Mouse (Mus musculus): ENCODE results near the gene Ifitm6. TPM values are rescaled to one million over a fixed set of nuclear protein-coding genes. Genes with fewer than 3 reads are reported as not detected.

The Ifitm6 gene
- polyA plus RNA-seq, 1 experiment from 2014 or later = 0.27 TPM

- H3K27ac ChIP-seq (ENCODE audit: low read depth, low read length) = no peak overlapping the region
- 94% methylated on average over 14 of the region's 14 CpGs for WGBS
- no peak overlapping the region for H3K4me3 ChIP-seq (ENCODE audit: low read depth, low read length)
- no peaks in the 10 kb centered on the region for H3K27me3 ChIP-seq (replicated peaks; ENCODE audit: control insufficient read depth, insufficient read depth, low read length)
- no peaks in the 10 kb centered on the region for H3K9me3 ChIP-seq (replicated peaks; ENCODE audit: control insufficient read depth, low read length)
- no peak overlapping the region for H3K9ac ChIP-seq (ENCODE audit: low read length)
- no peak overlapping the region for H3K4me2 ChIP-seq (ENCODE audit: low read length)
- ATAC-seq (no peak), DNase-seq (ENCODE audit: low spot score) (no peak)
- peaks cover 17% of the 10 kb centered on the region; the same call in 1 of the 2 replicates for H3K4me1 ChIP-seq (ENCODE audit: control insufficient read depth, insufficient read depth, low read length)
- H3K36me3 ChIP-seq (ENCODE audit: control insufficient read depth, insufficient read depth, low read length) = peaks cover 2% of the 10 kb centered on the region; the same call in 1 of the 2 replicates
These were observed 41.0 kb upstream of the Ifitm6 start for GRCm38 (mm10) chr7:141058601-141059341.

GRCm38 (mm10) chr7:141057541-141057940 lies 39.8 kb upstream of the Ifitm6 start:
- Histone ChIP-seq H3K4me1 (ENCODE audit: control insufficient read depth, insufficient read depth, low read length) (peaks cover 15% of the 10 kb centered on the region; the same call in 1 of the 2 replicates), H3K36me3 (ENCODE audit: control insufficient read depth, insufficient read depth, low read length) (no peaks in the 10 kb centered on the region), H3K4me3 (ENCODE audit: low read depth, low read length) (no peak overlapping the region), H3K27me3 (replicated peaks; ENCODE audit: control insufficient read depth, insufficient read depth, low read length) (no peaks in the 10 kb centered on the region), H3K9ac (ENCODE audit: low read length) (no peak overlapping the region), H3K9me3 (replicated peaks; ENCODE audit: control insufficient read depth, low read length) (no peaks in the 10 kb centered on the region), H3K27ac (ENCODE audit: low read depth, low read length) (no peak overlapping the region), H3K4me2 (ENCODE audit: low read length) (no peak overlapping the region)
- ATAC-seq (no peak), DNase-seq (ENCODE audit: low spot score) (no peak)
- WGBS = 96% methylated on average over 1 of the region's 1 CpGs

- Histone ChIP-seq H3K27ac (ENCODE audit: low read depth, low read length) (no peak overlapping the region), H3K27me3 (replicated peaks; ENCODE audit: control insufficient read depth, insufficient read depth, low read length) (no peaks in the 10 kb centered on the region), H3K9ac (ENCODE audit: low read length) (no peak overlapping the region), H3K36me3 (ENCODE audit: control insufficient read depth, insufficient read depth, low read length) (no peaks in the 10 kb centered on the region), H3K9me3 (replicated peaks; ENCODE audit: control insufficient read depth, low read length) (no peaks in the 10 kb centered on the region), H3K4me2 (ENCODE audit: low read length) (no peak overlapping the region), H3K4me1 (ENCODE audit: control insufficient read depth, insufficient read depth, low read length) (peaks cover 9% of the 10 kb centered on the region; the same call in 1 of the 2 replicates), H3K4me3 (ENCODE audit: low read depth, low read length) (no peak overlapping the region)
- DNase-seq (ENCODE audit: low spot score) = no peak
- 90% methylated on average over 6 of the region's 6 CpGs for WGBS
- no peak for ATAC-seq
These were observed 39.3 kb upstream of the Ifitm6 start for GRCm38 (mm10) chr7:141056976-141057375.

GRCm38 (mm10) chr7:141055785-141056184 lies 38.1 kb upstream of the Ifitm6 start:
- H3K4me1 ChIP-seq (ENCODE audit: control insufficient read depth, insufficient read depth, low read length) = peaks cover 5% of the 10 kb centered on the region; the same call in 1 of the 2 replicates
- no peaks in the 10 kb centered on the region for H3K27me3 ChIP-seq (replicated peaks; ENCODE audit: control insufficient read depth, insufficient read depth, low read length)
- DNase-seq (ENCODE audit: low spot score) (no peak), ATAC-seq (no peak)
- H3K4me3 ChIP-seq (ENCODE audit: low read depth, low read length) = no peak overlapping the region
- no peaks in the 10 kb centered on the region for H3K9me3 ChIP-seq (replicated peaks; ENCODE audit: control insufficient read depth, low read length)
- no peak overlapping the region for H3K27ac ChIP-seq (ENCODE audit: low read depth, low read length)
- WGBS = 85% methylated on average over 4 of the region's 4 CpGs
- no peaks in the 10 kb centered on the region for H3K36me3 ChIP-seq (ENCODE audit: control insufficient read depth, insufficient read depth, low read length)
- H3K4me2 ChIP-seq (ENCODE audit: low read length) = no peak overlapping the region
- no peak overlapping the region for H3K9ac ChIP-seq (ENCODE audit: low read length)

- H3K9me3 ChIP-seq (replicated peaks; ENCODE audit: control insufficient read depth, low read length) = no peaks in the 10 kb centered on the region
- ATAC-seq = no peak
- no peak overlapping the region for H3K4me2 ChIP-seq (ENCODE audit: low read length)
- H3K36me3 ChIP-seq (ENCODE audit: control insufficient read depth, insufficient read depth, low read length) = no peaks in the 10 kb centered on the region
- WGBS = 80% methylated on average over 2 of the region's 2 CpGs
- no peaks in the 10 kb centered on the region for H3K27me3 ChIP-seq (replicated peaks; ENCODE audit: control insufficient read depth, insufficient read depth, low read length)
- DNase-seq (ENCODE audit: low spot score) = no peak
- H3K4me1 ChIP-seq (ENCODE audit: control insufficient read depth, insufficient read depth, low read length) = peaks cover 4% of the 10 kb centered on the region
- H3K4me3 ChIP-seq (ENCODE audit: low read depth, low read length) = no peak overlapping the region
- H3K9ac ChIP-seq (ENCODE audit: low read length) = no peak overlapping the region
- H3K27ac ChIP-seq (ENCODE audit: low read depth, low read length) = no peak overlapping the region
These were observed 34.7 kb upstream of the Ifitm6 start for GRCm38 (mm10) chr7:141052421-141052820.

- Histone ChIP-seq H3K9ac (ENCODE audit: low read length) (no peak overlapping the region), H3K4me2 (ENCODE audit: low read length) (no peak overlapping the region), H3K4me3 (ENCODE audit: low read depth, low read length) (no peak overlapping the region), H3K4me1 (ENCODE audit: control insufficient read depth, insufficient read depth, low read length) (peaks cover 7% of the 10 kb centered on the region), H3K27me3 (replicated peaks; ENCODE audit: control insufficient read depth, insufficient read depth, low read length) (no peaks in the 10 kb centered on the region; the same call in 1 of the 2 replicates), H3K9me3 (replicated peaks; ENCODE audit: control insufficient read depth, low read length) (no peaks in the 10 kb centered on the region), H3K27ac (ENCODE audit: low read depth, low read length) (no peak overlapping the region), H3K36me3 (ENCODE audit: control insufficient read depth, insufficient read depth, low read length) (no peaks in the 10 kb centered on the region)
- ATAC-seq = no peak
- DNase-seq (ENCODE audit: low spot score) = no peak
- 92% methylated on average over 4 of the region's 4 CpGs for WGBS
These were observed 34.3 kb upstream of the Ifitm6 start for GRCm38 (mm10) chr7:141052016-141052415.

GRCm38 (mm10) chr7:141051060-141051685 lies 33.4 kb upstream of the Ifitm6 start:
- no peaks in the 10 kb centered on the region for H3K36me3 ChIP-seq (ENCODE audit: control insufficient read depth, insufficient read depth, low read length)
- peaks cover 7% of the 10 kb centered on the region for H3K4me1 ChIP-seq (ENCODE audit: control insufficient read depth, insufficient read depth, low read length)
- no peaks in the 10 kb centered on the region for H3K9me3 ChIP-seq (replicated peaks; ENCODE audit: control insufficient read depth, low read length)
- no peak overlapping the region for H3K9ac ChIP-seq (ENCODE audit: low read length)
- H3K27me3 ChIP-seq (replicated peaks; ENCODE audit: control insufficient read depth, insufficient read depth, low read length) = no peaks in the 10 kb centered on the region; the same call in 1 of the 2 replicates
- H3K4me3 ChIP-seq (ENCODE audit: low read depth, low read length) = no peak overlapping the region
- no peak for ATAC-seq
- DNase-seq (ENCODE audit: low spot score) = no peak
- WGBS = 73% methylated on average over 17 of the region's 17 CpGs
- H3K27ac ChIP-seq (ENCODE audit: low read depth, low read length) = no peak overlapping the region
- H3K4me2 ChIP-seq (ENCODE audit: low read length) = no peak overlapping the region

- H3K27ac ChIP-seq (ENCODE audit: low read depth, low read length) = no peak overlapping the region
- no peaks in the 10 kb centered on the region for H3K9me3 ChIP-seq (replicated peaks; ENCODE audit: control insufficient read depth, low read length)
- 85% methylated on average over 2 of the region's 2 CpGs for WGBS
- H3K4me3 ChIP-seq (ENCODE audit: low read depth, low read length) = no peak overlapping the region
- no peak overlapping the region for H3K4me2 ChIP-seq (ENCODE audit: low read length)
- H3K4me1 ChIP-seq (ENCODE audit: control insufficient read depth, insufficient read depth, low read length) = peaks cover 7% of the 10 kb centered on the region
- H3K36me3 ChIP-seq (ENCODE audit: control insufficient read depth, insufficient read depth, low read length) = no peaks in the 10 kb centered on the region
- DNase-seq (ENCODE audit: low spot score) = no peak
- no peaks in the 10 kb centered on the region; the same call in 1 of the 2 replicates for H3K27me3 ChIP-seq (replicated peaks; ENCODE audit: control insufficient read depth, insufficient read depth, low read length)
- H3K9ac ChIP-seq (ENCODE audit: low read length) = no peak overlapping the region
- no peak for ATAC-seq
These were observed 31.6 kb upstream of the Ifitm6 start for GRCm38 (mm10) chr7:141049326-141049725.
